Mouse (Mus musculus) lung, postnatal 0 days (tissue): ENCODE data around the gene Dnlz. TPM values are rescaled to one million over a fixed set of nuclear protein-coding genes. Genes with fewer than 3 reads are reported as not detected.

ENCODE experiments used
- ATAC-seq: fragments of 200-750 bp; cut with Nextera tagmentation; 2 replicates; pipeline ENCODE4 v1.8.0; 2017; ENCODE audit warnings: moderate library complexity
- DNase-seq: peaks from one replicate; pipeline ENCODE4 v3.0.0-alpha.2; 2016; ENCODE audit warnings: low spot score
- H3K27ac ChIP-seq: fragments of 300-500 bp; sonication (generic); 2 replicates; pipeline ENCODE4 v1.5.1; 2014; ENCODE audit warnings: antibody characterized with exemption, mild to moderate bottlenecking, low read length, mixed read lengths
- H3K27me3 ChIP-seq: fragments of 300-500 bp; sonication (generic); replicated peaks from 2 replicates; pipeline ENCODE4 v1.6.1; 2014; ENCODE audit warnings: low read length, mixed read lengths; ENCODE audit not compliant: insufficient read depth
- H3K36me3 ChIP-seq: fragments of 300-500 bp; sonication (generic); 2 replicates; pipeline ENCODE4 v1.6.1; 2014; ENCODE audit warnings: low read length, mixed read lengths; ENCODE audit not compliant: insufficient read depth
- H3K4me1 ChIP-seq: fragments of 300-500 bp; sonication (generic); 2 replicates; pipeline ENCODE4 v1.6.1; 2014; ENCODE audit warnings: antibody characterized with exemption, low read depth, low read length, mixed read lengths; ENCODE audit not compliant: insufficient read depth
- H3K4me2 ChIP-seq: fragments of 300-500 bp; sonication (generic); replicated peaks from 2 replicates; pipeline ENCODE4 v1.6.1; 2014; ENCODE audit warnings: low read depth, mild to moderate bottlenecking, low read length, moderate library complexity, mixed read lengths
- H3K4me3 ChIP-seq: fragments of 300-500 bp; sonication (generic); 2 replicates; pipeline ENCODE4 v1.5.1; 2014; ENCODE audit warnings: low read depth, low read length
- H3K9ac ChIP-seq: fragments of 300-500 bp; sonication (generic); replicated peaks from 2 replicates; pipeline ENCODE4 v1.6.1; 2014; ENCODE audit warnings: low read depth, mild to moderate bottlenecking
- H3K9me3 ChIP-seq: fragments of 300-500 bp; sonication (generic); 2 replicates; pipeline ENCODE4 v1.6.1; 2016; ENCODE audit warnings: low read length, mixed read lengths
- CTCF ChIP-seq: IDR thresholded peaks from 2 replicates; pipeline ENCODE4 v1.5.1; 2016; ENCODE audit warnings: antibody characterized with exemption, mild to moderate bottlenecking
- EP300 ChIP-seq: IDR thresholded peaks from 2 replicates; pipeline ENCODE4 v1.6.1; 2016; ENCODE audit warnings: antibody characterized with exemption, mild to moderate bottlenecking, control low read depth
- WGBS: fragments of 180-500 bp; shearing (Covaris S2); extraction: QIAGEN DNeasy Blood & Tissue Kit; methylation state at CpG from one replicate; pipeline ENCODE4 v1.1.7; 2014; 5-methylcytosine and 5-hydroxymethylcytosine counted together
- polyA plus RNA-seq: library from polyadenylated mRNA; unstranded; fragments of >200 nt; fragmentation: Nextera tagmentation; extraction: Ambion mirVana; gene quantifications from 2 replicates; pipeline ENCODE4 v1.2.1, GENCODE M21; 2015

Dnlz gene
- polyA plus RNA-seq, 1 experiment from 2014 or later = 15.5 TPM

DNA sequence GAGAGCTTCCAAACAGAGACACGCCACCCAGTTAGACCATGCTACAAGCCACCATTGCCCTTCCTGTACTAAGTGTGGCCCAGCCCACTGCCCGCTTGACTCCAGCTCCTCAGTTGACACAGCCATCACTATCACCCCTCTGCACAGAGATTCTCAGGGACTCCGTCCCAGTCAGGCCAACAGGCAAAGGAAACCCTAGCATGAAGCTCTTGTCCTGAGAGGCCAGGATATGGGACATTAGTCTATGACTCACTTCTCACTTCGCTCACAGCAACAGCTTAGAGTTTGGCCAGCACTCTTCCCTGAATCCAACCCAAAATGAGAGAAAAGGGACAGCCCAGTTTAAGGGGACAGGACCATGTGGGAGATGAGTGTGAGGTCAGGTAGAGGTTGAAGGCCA, 2.5 kb upstream of the Dnlz start:
- peaks cover 12% of the 10 kb centered on the region; the same call in 1 of the 2 replicates for H3K4me1 ChIP-seq
- H3K9ac ChIP-seq = no peak overlapping the region
- no peak for TF ChIP-seq EP300
- no peak for TF ChIP-seq CTCF
- no peaks in the 10 kb centered on the region for H3K36me3 ChIP-seq
- no peaks in the 10 kb centered on the region for H3K27me3 ChIP-seq
- no peak for ATAC-seq
- WGBS = 76% methylated on average over 4 of the region's 4 CpGs
- no peak overlapping the region for H3K4me2 ChIP-seq
- H3K9me3 ChIP-seq = no peaks in the 10 kb centered on the region
- DNase-seq = peak; percentile 14
- no peak overlapping the region for H3K4me3 ChIP-seq
- H3K27ac ChIP-seq = no peak overlapping the region

DNA sequence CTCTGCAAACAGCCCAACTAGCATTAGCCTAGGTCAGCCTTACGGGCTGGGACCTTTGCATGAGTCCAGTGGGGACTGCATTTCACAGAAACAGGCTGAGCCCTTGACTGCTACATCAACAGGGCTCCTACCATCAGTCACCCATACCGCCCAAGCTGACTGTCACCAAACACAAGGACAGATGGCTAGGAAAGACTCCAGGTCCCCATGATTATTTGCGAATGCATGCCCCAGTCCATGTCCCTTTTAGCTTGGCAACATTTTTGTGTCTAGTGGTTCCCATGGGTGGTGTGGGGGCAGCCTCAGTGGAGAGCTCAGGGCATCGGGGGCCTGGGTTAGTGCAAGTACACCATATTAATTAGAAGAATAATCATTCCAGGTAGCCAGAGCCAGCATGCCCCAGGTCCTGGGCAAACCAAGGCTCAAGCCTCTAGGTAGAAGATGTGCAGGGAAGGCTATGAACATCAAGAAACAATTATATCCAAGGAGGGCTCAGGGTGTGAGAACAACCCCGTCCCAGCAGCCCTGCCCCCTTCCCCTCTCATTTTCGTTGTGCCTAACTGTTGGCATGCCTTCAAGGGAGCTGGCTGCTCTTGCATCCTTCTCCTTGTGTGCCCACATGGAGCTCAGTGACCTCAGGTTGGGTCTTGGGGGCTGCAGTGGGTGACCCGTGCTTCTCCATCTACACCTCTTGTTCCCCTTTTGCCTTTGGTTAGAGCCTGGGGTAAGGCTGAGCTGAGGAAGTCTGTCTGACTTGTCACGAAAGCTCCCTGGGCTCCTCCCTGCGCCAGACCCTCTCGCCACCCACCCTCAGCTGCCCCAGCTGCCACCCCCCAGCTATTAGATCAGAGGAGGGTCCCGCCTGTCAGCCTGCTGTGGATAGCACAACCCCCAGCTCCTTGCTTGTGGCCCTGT, 1.4 kb upstream of the Dnlz start:
- 86% methylated on average over 11 of the region's 11 CpGs for WGBS
- no peak overlapping the region for H3K27ac ChIP-seq
- H3K36me3 ChIP-seq = 0 out of 2 replicates have a peak, but pooled peaks cover 1% of the 10 kb centered on the region
- no peaks in the 10 kb centered on the region for H3K27me3 ChIP-seq
- no peak overlapping the region for H3K4me3 ChIP-seq
- peak overlapping the region; percentile 69; the same call in 1 of the 2 replicates for H3K9ac ChIP-seq
- no peak for ATAC-seq
- H3K9me3 ChIP-seq = no peaks in the 10 kb centered on the region
- H3K4me2 ChIP-seq = no peak overlapping the region; the same call in 1 of the 2 replicates
- TF ChIP-seq EP300 (no peak), CTCF (no peak)
- peaks cover 20% of the 10 kb centered on the region; the same call in 1 of the 2 replicates for H3K4me1 ChIP-seq
- no peak for DNase-seq

DNA sequence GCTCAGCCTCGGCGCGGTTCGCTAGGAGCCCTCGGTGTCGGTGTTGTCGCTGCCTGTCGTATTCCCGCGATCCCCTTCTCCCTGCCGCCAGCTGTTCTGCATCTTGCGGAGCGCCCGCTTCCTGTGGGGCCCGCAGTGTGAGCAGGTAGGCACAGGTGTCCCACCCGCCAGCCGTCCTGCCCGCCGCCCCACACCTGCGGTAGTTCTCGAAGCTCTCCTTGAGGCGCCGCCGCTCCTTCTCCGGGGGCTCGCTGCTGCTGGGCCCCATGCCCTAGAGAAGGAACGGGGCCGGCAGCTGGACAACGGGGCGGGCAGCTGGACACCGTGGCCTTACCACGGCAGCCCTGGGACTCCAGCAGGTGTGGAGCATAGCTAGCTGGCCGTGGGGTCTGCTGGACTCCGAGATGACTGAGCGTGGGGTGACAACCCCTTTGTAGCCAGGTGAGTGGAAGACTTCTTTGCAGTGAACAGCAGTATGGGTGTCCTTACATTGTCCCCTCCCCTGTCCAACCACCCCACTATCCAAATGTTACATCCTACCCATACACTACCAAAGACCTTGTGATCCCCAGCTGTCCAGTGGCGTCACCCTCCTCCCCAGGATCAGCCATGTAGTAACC, 491 bp upstream of the Dnlz start:
- peak overlapping the region; percentile 73 for H3K4me3 ChIP-seq
- no peak for TF ChIP-seq CTCF
- TF ChIP-seq EP300 = no peak
- WGBS = 2% methylated on average over 36 of the region's 36 CpGs
- ATAC-seq (peak; percentile 11; the same call in 1 of the 2 replicates), DNase-seq (peak; percentile 21)
- 0 out of 2 replicates have a peak, but pooled peaks cover 7% of the 10 kb centered on the region for H3K36me3 ChIP-seq
- peak overlapping the region; percentile 69 for H3K9ac ChIP-seq
- H3K27me3 ChIP-seq = no peaks in the 10 kb centered on the region
- H3K4me1 ChIP-seq = peaks cover 23% of the 10 kb centered on the region
- no peaks in the 10 kb centered on the region for H3K9me3 ChIP-seq
- H3K4me2 ChIP-seq = peak overlapping the region; percentile 99
- H3K27ac ChIP-seq = peak overlapping the region; percentile 71; the same call in 1 of the 2 replicates

DNA sequence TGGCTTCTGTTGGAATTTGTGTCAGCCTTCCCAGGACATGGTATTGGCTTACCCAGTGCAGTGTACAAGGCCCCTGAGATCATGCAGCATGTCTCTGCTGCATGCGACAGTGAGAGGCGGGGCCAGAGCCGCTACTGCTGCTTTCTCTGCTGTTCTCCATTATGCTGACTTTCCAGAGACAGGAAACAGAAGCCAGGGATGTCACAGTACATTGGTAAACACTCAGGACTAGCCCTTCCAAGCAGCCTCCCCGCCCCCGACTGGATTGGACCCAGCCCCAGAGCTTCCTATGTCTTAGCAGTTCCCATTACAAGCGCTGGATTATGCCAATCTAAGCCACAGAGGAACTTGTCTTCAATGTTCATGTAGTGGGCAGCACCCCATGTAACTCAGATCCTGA, 3.7 kb downstream of the Dnlz start:
- no peaks in the 10 kb centered on the region for H3K9me3 ChIP-seq
- H3K27me3 ChIP-seq = no peaks in the 10 kb centered on the region
- DNase-seq = peak; percentile 82
- no peak overlapping the region for H3K4me2 ChIP-seq
- ATAC-seq = peak; percentile 57
- H3K36me3 ChIP-seq = peaks cover 17% of the 10 kb centered on the region; the same call in 1 of the 2 replicates
- no peak overlapping the region for H3K9ac ChIP-seq
- H3K4me1 ChIP-seq = peaks cover 23% of the 10 kb centered on the region
- 30% methylated on average over 6 of the region's 6 CpGs for WGBS
- no peak overlapping the region for H3K4me3 ChIP-seq
- TF ChIP-seq CTCF (no peak), EP300 (no peak; the same call in 1 of the 2 replicates)
- peak overlapping the region; percentile 71 for H3K27ac ChIP-seq

DNA sequence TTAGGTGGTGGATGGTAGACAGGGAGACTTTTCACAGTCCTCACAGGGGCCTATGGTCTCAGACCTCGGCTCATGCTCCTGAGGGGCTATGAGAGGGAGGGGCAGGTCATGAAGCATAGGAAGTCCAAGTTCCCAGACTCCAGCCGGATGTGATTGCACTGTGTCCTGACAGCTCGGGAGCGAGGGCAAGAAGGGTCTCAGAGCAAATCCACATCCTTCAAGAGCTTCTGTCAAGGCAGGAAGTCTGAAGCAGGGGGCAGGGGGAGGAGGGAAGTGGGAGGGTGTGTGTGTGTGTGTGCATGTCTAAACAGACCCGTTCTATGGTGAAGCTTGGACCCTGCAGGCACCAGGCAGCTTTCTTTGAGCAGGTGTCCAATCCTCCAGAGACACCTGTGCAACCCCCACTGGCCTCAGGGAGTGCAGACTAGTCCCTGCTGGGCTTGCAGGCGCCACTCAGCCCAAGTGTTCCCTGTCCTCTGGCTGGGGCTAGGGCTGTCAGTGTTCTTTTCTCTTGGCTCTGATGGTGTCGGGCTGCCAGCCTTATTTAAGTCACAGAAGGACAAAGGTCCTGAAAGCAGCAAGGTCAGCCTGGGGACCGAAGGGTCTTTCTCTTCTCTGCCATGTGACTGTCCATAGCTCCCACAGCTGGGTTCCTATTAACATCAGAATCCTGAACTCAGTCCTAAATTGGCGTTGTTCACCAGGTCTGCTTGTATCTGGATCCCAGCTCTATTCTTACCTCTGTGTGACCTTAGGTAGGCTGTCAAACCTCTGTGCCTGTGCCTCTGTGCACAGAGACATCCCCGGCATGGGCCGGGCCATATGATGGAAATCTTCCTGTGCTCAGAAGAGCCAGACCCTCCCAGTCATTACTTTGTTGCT, 9.1 kb downstream of the Dnlz start:
- DNase-seq (peak; percentile 63), ATAC-seq (peak; percentile 61)
- Histone ChIP-seq H3K9ac (0 out of 2 replicates have a peak overlapping the region, but pooled peaks have one; percentile 3), H3K4me2 (peak overlapping the region; percentile 27), H3K4me1 (peaks cover 18% of the 10 kb centered on the region), H3K9me3 (no peaks in the 10 kb centered on the region), H3K36me3 (peaks cover 11% of the 10 kb centered on the region; the same call in 1 of the 2 replicates), H3K27me3 (no peaks in the 10 kb centered on the region), H3K27ac (peak overlapping the region; percentile 85), H3K4me3 (no peak overlapping the region)
- WGBS = 49% methylated on average over 11 of the region's 11 CpGs
- TF ChIP-seq CTCF = no peak
- peak; percentile 45; the same call in 1 of the 2 replicates for TF ChIP-seq EP300
